In the genomic region with DNA sequence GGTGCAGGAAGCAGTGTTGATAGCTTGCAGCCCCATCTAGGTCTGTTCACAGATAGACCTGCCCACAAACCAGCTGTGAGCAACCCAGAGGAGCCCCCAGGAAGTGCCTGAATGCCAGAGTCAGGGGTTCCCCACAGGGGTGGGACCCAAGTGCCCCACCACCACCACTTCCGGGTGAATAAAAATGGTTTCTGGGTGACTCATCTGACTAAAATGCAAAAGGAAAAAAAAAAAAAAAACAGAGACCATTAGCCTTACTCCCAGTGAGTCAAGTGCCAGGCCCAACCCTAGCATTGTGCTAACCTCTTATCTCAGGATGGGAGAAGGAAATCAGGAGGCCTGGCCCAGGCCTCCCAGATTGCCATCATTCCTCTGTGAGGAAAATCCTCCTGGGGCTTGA, we compare ENCODE assay signal across 9 mouse cellular contexts. TPM values are rescaled to one million over a fixed set of nuclear protein-coding genes. Genes with fewer than 3 reads are reported as not detected.
DNase-seq lines count a peak whose midpoint lies in the region; ATAC-seq lines count a peak whose summit lies in the region.
"Had no signal": no experiment of that assay in that cellular context is flagged by ENCODE, and none has a peak within 500 bp of the region (broad histone marks: within the 10 kb centered on the region; RNA-seq: fewer than 3 reads in every experiment).

No protein-coding gene starts in this region.

- H3K27me3 ChIP-seq in liver, embryonic 13.5 days, result no peaks in the 10 kb centered on the region
- H3K27me3 ChIP-seq in heart, embryonic 11.5 days (ENCODE audit: control insufficient read depth, insufficient read depth, low read length), result no peaks in the 10 kb centered on the region
- H3K27me3 ChIP-seq in midbrain, embryonic 10.5 days (ENCODE audit: low read depth, poor library complexity, severe bottlenecking), result no peaks in the 10 kb centered on the region

- 0 out of 2 replicates have a peak, but pooled peaks cover 3% of the 10 kb centered on the region for H3K4me1 ChIP-seq in liver, embryonic 13.5 days (replicated peaks)
- peaks cover 30% of the 10 kb centered on the region for H3K4me1 ChIP-seq in heart, embryonic 11.5 days (ENCODE audit: control insufficient read depth, insufficient read depth, low read length)
- no peaks in the 10 kb centered on the region for H3K4me1 ChIP-seq in midbrain, embryonic 10.5 days

- DNase-seq in liver, embryonic 13.5 days, result no peak
- DNase-seq in liver, result no peak
- DNase-seq in lung, postnatal 36 days, result peak; percentile 61
- peak; percentile 79 for DNase-seq in thymus, postnatal 25 days
- no peak for DNase-seq in urinary bladder, postnatal 4 days (ENCODE audit: low spot score in 2 of 2)
- no peak for DNase-seq in midbrain, embryonic 10.5 days (ENCODE audit: low spot score)
- DNase-seq in frontal cortex, postnatal 36 days (ENCODE audit: low spot score in 2 of 2), result no peak
- DNase-seq: cerebellum, postnatal 14 days had no signal

- H3K9ac ChIP-seq in liver, embryonic 13.5 days, result no peak overlapping the region
- no peak overlapping the region for H3K9ac ChIP-seq in heart, embryonic 11.5 days (ENCODE audit: low read depth, low read length)

- peak; percentile 47; the same call in 1 of the 2 replicates for ATAC-seq in liver, embryonic 13.5 days (ENCODE audit: low read depth)
- ATAC-seq in heart, embryonic 11.5 days (replicated peaks; ENCODE audit: insufficient number of reproducible peaks, low FRiP score, low TSS enrichment), result no peak

- H3K36me3 ChIP-seq in liver, embryonic 13.5 days, result no peaks in the 10 kb centered on the region
- H3K36me3 ChIP-seq in heart, embryonic 11.5 days (ENCODE audit: control insufficient read depth, insufficient read depth, low read length), result peaks cover 6% of the 10 kb centered on the region; the same call in 1 of the 2 replicates
- H3K36me3 ChIP-seq in midbrain, embryonic 10.5 days, result peaks cover 36% of the 10 kb centered on the region

- H3K27ac ChIP-seq in liver, embryonic 13.5 days, result no peak overlapping the region
- H3K27ac ChIP-seq in heart, embryonic 11.5 days (ENCODE audit: low read depth, low read length), result peak overlapping the region; percentile 43; the same call in 1 of the 2 replicates
- H3K27ac ChIP-seq in midbrain, embryonic 10.5 days (replicated peaks), result no peak overlapping the region

- no peak overlapping the region for H3K4me2 ChIP-seq in liver, embryonic 13.5 days
- no peak overlapping the region for H3K4me2 ChIP-seq in heart, embryonic 11.5 days

- no peak overlapping the region for H3K4me3 ChIP-seq in liver, embryonic 13.5 days (replicated peaks)
- no peak overlapping the region for H3K4me3 ChIP-seq in heart, embryonic 11.5 days (ENCODE audit: low read depth, low read length)
- no peak overlapping the region for H3K4me3 ChIP-seq in midbrain, embryonic 10.5 days

- WGBS in liver, embryonic 13.5 days (ENCODE audit: insufficient replicate concordance), result 5% methylated on average over 1 of the region's 1 CpGs
- 13% methylated on average over 1 of the region's 1 CpGs for WGBS in heart, embryonic 11.5 days (ENCODE audit: insufficient replicate concordance)
- WGBS in midbrain, embryonic 10.5 days, result 80% methylated on average over 1 of the region's 1 CpGs

- H3K9me3 ChIP-seq in liver, embryonic 13.5 days (replicated peaks), result no peaks in the 10 kb centered on the region
- H3K9me3 ChIP-seq in heart, embryonic 11.5 days (replicated peaks; ENCODE audit: control insufficient read depth, low read length), result no peaks in the 10 kb centered on the region
- no peaks in the 10 kb centered on the region for H3K9me3 ChIP-seq in midbrain, embryonic 10.5 days (replicated peaks)

RNA-seq across cellular contexts. Expression of gene Tspan2, which starts 21.5 kb away (rescaled TPM):
- 1.9 and 2.1 TPM in 2 replicates for polyA plus RNA-seq in liver, embryonic 13.5 days (2015; fragmentation: Nextera tagmentation; extraction: Ambion mirVana)
- polyA plus RNA-seq in heart, embryonic 11.5 days (2014; fragmentation: Nextera tagmentation; extraction: Ambion mirVana), result 34.3 and 40.9 TPM in 2 replicates
- 9.0 and 10.5 TPM in 2 replicates for polyA plus RNA-seq in midbrain, embryonic 10.5 days (2016; fragmentation: Nextera tagmentation; extraction: Ambion mirVana)

RNA-seq across cellular contexts. Expression of gene Tshb, which starts 26.7 kb away (rescaled TPM):
- polyA plus RNA-seq in liver, embryonic 13.5 days (2015; fragmentation: Nextera tagmentation; extraction: Ambion mirVana), result 0.15 TPM in 1 of 2 replicates, not detected in the other
- 0.13 and 0.17 TPM in 2 replicates for polyA plus RNA-seq in heart, embryonic 11.5 days (2014; fragmentation: Nextera tagmentation; extraction: Ambion mirVana)
- 0.09 and 0.12 TPM in 2 replicates for polyA plus RNA-seq in midbrain, embryonic 10.5 days (2016; fragmentation: Nextera tagmentation; extraction: Ambion mirVana)

Comparison
In these comparisons a context has a peak if more than half of its experiments do, and no peak if none do; other contexts are left out.
1. DNase-seq: peak in lung, postnatal 36 days (single experiment) and thymus, postnatal 25 days (single experiment); none in liver, embryonic 13.5 days (single experiment), liver (single experiment), urinary bladder, postnatal 4 days (0 of 2), midbrain, embryonic 10.5 days (single experiment) and frontal cortex, postnatal 36 days (0 of 2).